Mouse (Mus musculus) olfactory bulb, adult 2 months (tissue): ENCODE results near the gene Mllt3. TPM values are rescaled to one million over a fixed set of nuclear protein-coding genes. Genes with fewer than 3 reads are reported as not detected.

Experiments used
- H3K27ac ChIP-seq: fragments of 200-500 bp; 2 replicates; pipeline ENCODE4 v1.5.1; 2012; ENCODE audit warnings: low read depth, low read length; ENCODE audit not compliant: insufficient read depth
- H3K4me1 ChIP-seq: fragments of 200-500 bp; 2 replicates; pipeline ENCODE4 v1.6.1; 2012; ENCODE audit warnings: low read length; ENCODE audit not compliant: control insufficient read depth, insufficient read depth
- H3K4me3 ChIP-seq: fragments of 200-500 bp; 2 replicates; pipeline ENCODE4 v1.5.1; 2012; ENCODE audit warnings: mild to moderate bottlenecking, low read depth, low read length, moderate library complexity; ENCODE audit not compliant: insufficient read depth
- CTCF ChIP-seq: fragments of 200-500 bp; IDR thresholded peaks from 2 replicates; pipeline ENCODE4 v1.5.1; 2012; ENCODE audit warnings: low read depth, mild to moderate bottlenecking, low read length, moderate library complexity; ENCODE audit not compliant: insufficient read depth
- POLR2A ChIP-seq: fragments of 200-500 bp; IDR thresholded peaks from 2 replicates; pipeline ENCODE4 v1.6.1; 2012; ENCODE audit warnings: mild to moderate bottlenecking, low read depth, low read length, moderate library complexity; ENCODE audit not compliant: insufficient read depth
- WGBS: fragments of 180-500 bp; shearing (Covaris S2); methylation state at CpG from one replicate; pipeline ENCODE4 v1.1.7; 2018; 5-methylcytosine and 5-hydroxymethylcytosine counted together
- polyA plus RNA-seq: library from polyadenylated mRNA; stranded (reverse); fragments of >200 nt; gene quantifications from 2 replicates; pipeline ENCODE4 v1.2.4, GENCODE M21; 2012; ENCODE audit warnings: low replicate concordance; ENCODE audit not compliant: missing spikeins, insufficient read depth, insufficient read length

Mllt3 gene
- polyA plus RNA-seq, 1 experiment = not detected

DNA sequence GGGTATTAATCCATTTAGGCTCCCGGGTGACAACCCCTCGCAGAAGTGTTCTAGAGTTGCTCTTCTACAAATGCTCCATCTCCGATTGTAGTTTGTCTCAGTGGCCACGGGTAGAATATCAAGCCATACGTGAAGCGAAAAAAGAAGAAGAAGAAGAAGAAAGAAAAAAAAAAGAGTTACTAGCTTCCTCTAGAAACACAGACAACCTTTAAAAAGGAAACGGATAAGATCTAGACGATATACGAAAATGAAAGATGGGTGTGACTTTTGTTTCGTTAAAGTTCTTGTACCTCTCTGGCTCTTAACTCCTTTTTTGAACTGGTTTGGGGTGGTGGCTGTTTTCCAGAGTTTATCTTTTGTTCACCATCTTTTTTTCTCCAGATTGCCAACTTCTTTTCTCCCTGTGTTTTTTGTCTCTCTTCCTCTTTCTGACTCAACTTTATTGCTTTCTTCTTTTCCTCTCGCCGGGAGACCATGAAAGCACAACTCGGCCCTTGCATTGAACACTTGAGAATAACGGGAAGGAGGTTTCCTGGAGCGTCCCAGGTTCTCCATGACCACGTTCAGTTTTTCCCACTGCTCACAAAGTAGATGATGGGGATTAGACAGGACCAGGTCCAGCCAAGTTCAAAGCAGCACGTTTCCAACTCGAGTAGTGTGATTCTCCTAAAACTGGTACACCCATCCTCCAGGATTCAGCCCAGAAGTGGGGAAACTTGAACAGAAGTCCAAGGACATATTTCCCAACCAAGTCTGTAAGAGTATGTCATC lies 1.4 kb upstream of the Mllt3 start:
- Histone ChIP-seq H3K4me1 (peaks cover 7% of the 10 kb centered on the region), H3K4me3 (no peak overlapping the region), H3K27ac (no peak overlapping the region)
- 8% methylated on average over 18 of the region's 18 CpGs for WGBS
- TF ChIP-seq CTCF (no peak), POLR2A (no peak)

DNA sequence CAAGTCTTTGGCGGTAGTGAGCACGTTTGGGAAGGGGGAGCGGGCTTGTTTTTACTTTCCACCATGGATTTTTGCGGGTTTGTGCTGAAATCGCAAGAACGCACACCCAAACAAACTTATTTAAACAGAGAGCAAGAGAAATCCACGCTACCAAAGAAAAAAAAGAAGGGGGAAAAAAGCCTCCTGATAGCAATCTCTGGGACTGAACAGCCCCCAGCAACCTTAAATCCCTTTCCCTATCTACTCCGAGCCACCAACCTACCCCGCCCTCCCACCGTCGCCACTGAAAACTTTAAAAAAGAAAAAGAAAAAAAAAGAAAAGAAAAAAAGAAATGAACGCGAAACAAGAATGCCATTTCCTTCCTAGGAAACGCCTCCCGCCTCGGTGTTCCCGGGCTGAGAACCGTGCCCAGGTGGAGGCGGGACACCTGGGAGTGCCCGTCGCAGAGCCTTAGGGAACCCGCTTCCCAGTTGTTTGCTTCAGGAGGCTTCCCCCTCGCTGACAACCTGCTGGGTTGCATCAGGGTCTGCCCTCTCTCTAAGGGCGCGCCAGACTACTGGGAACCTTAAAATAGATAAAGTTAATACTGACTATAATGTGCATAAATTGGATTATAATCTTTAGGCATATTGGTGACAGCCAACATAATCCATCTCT lies 694 bp upstream of the Mllt3 start:
- Histone ChIP-seq H3K4me3 (peak overlapping the region; percentile 85), H3K27ac (no peak overlapping the region), H3K4me1 (peaks cover 10% of the 10 kb centered on the region)
- under 1% methylated on average over 25 of the region's 25 CpGs for WGBS
- TF ChIP-seq CTCF (no peak), POLR2A (no peak)

DNA sequence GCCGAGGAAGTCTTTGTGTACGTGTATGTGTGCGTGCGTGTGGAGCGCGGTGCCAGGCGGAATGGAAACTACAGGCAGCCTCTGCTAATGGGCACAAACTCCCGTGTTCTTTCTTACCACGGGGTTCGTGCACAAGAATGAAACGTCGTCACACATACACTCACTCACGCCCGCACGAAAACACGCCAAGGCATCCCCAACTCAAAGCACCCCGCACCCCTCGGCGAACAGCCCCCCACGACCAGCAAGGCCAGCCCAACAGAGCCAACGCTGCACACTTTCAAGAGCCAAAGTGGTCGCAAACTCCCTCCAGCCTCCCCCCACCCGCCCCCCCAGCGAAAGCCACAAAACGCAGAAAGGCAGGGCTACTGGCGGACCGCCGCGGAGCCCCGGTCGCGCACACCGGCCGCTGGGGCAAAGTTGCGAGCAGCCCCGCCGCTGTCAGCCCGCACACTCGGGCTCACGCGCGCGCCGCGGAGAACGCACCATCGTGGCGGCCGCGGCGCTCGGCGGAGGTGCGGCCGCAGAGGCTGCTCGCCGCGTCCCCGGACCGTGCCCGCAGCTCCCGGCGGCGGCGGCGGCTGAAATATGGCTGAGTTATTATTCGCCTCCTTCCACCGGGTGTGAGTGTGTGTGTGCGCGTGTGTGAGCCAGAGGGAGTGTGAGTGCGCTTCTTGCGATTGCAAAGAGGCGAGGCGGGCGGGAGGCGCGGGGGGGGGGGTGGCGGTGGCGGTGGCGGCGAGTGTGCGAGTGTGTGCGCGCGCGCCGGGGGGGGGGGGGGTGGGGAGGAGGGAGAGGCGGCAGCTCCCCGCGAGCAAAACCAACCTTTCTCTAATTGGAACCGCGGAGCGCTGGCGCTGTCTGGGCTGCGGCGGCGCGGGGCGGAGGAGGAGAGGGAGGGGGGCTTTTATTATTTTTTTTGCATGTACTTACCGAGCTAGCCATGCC lies 739 bp downstream of the Mllt3 start:
- Histone ChIP-seq H3K4me3 (peak overlapping the region; percentile 85), H3K27ac (peak overlapping the region; percentile 58), H3K4me1 (peaks cover 10% of the 10 kb centered on the region)
- under 1% methylated on average over 84 of the region's 100 CpGs for WGBS
- TF ChIP-seq CTCF (no peak), POLR2A (no peak)

DNA sequence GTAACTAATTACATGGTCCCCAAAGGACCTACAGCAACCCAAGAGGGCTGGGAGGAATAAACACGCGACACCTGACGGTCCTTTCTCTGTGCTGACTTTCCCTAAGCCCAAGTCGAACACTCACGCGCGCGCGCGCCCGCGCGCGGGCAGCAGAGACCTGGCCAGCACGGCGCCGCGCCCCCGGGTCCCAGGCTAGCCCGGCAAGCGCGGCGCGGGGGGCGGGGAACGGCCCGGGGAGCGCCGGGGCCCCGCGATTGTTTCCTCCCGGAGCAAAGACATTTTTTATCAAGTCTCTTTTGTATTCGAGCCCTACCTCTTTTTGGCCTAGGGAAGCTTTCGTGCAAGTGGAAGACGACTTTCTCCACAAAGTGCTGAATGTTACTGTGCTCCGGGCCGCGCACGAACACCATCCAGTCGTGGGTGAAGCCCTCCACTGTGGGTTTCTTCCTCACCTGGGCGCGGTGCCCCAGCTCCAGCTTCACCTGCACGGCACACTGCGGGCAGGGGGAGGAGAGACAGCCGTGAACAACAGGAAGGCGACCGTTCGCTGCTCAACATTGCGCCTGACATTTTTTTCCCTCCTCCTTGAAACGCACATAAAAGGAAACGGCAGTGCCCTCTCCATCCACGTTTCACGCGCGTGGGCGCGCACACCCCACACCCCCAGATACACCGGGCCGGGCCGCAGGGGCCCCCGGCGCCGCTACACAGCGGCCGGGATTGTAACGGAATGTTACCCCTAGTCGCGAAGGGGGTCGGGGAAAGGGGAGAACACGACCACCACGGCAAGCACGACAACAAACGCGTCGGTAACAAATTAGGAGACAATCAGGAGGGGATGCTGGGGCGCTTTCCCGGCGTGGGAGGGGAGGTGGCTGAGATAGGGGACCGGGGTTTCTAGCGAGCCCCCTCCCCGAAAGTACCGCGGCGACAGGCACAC lies 1.7 kb downstream of the Mllt3 start:
- Histone ChIP-seq H3K4me3 (peak overlapping the region; percentile 85), H3K27ac (peak overlapping the region; percentile 7), H3K4me1 (peaks cover 10% of the 10 kb centered on the region)
- TF ChIP-seq POLR2A = no peak
- TF ChIP-seq CTCF = no peak
- WGBS = under 1% methylated on average over 84 of the region's 84 CpGs

DNA sequence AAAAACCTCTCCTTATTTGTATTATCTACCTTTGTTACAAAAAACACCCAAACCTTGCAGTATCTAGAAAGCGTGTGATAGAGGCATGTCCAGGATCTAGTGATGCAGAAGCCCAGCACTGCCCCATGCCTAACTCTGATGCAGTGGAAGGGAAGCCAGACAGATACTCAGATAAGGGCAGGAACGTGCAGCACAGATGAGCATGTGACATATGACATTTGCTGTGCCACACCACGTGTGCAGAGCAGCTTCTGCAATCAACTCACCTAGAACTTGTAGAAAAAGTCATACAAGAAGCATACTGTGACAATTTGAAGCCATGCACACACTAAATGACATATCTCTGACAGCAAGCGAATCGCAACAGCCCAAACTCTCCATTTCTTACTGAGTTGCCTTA lies 9.6 kb downstream of the Mllt3 start:
- no peak for TF ChIP-seq CTCF
- no peak for TF ChIP-seq POLR2A

DNA sequence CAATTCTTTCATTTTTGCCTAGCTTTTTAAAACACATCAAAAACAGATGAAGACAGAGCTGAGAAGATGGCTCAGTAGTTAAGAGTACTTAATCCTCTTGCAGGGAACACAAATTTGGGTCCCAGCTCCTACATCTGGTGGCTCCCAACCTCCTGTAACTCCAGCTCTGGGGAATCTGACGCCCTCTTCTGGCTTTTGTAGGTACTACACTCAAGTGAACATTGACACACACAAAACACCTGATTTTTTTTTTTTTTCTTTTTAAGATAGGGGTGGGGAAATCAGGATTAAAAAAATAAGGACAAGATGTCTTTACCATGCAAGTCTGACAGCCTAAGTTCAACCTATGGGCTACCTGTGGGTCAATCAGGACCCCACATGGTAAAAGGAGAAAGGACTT lies 10.5 kb downstream of the Mllt3 start:
- 0 out of 2 replicates have a peak, but pooled peaks cover 3% of the 10 kb centered on the region for H3K4me1 ChIP-seq
- TF ChIP-seq POLR2A (no peak), CTCF (no peak)
- WGBS = 7% methylated on average over 1 of the region's 1 CpGs

More for the DNA sequence above, 9.6 kb downstream of the Mllt3 start:
- Histone ChIP-seq H3K4me3 (no peak overlapping the region), H3K27ac (no peak overlapping the region), H3K4me1 (0 out of 2 replicates have a peak, but pooled peaks cover 3% of the 10 kb centered on the region)
- 84% methylated on average over 5 of the region's 5 CpGs for WGBS

DNA sequence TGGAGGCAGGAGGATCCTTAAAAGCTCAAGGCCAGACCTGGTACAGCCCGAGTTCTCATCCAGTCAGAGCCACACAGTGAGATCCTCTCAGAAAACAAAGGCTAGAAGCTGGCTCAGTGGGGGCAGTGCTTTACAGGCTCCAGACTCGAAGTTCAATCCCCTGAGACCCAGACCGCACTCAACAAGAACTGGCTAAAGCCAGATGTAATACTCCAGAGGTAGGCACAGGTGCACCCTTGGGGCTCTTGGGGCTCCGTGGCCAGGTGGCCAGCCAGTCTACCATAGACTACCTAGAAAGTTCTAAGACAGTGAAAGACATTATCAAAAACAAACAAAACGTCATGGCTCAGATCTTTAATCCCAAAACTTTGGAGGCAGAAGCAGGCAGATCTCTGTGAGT lies 12.7 kb downstream of the Mllt3 start:
- Histone ChIP-seq H3K4me3 (no peak overlapping the region), H3K27ac (no peak overlapping the region), H3K4me1 (0 out of 2 replicates have a peak, but pooled peaks cover 3% of the 10 kb centered on the region)
- TF ChIP-seq POLR2A = no peak
- no peak for TF ChIP-seq CTCF
- 72% methylated on average over 5 of the region's 5 CpGs for WGBS

More for the DNA sequence above, 10.5 kb downstream of the Mllt3 start:
- Histone ChIP-seq H3K4me3 (no peak overlapping the region), H3K27ac (no peak overlapping the region)

DNA sequence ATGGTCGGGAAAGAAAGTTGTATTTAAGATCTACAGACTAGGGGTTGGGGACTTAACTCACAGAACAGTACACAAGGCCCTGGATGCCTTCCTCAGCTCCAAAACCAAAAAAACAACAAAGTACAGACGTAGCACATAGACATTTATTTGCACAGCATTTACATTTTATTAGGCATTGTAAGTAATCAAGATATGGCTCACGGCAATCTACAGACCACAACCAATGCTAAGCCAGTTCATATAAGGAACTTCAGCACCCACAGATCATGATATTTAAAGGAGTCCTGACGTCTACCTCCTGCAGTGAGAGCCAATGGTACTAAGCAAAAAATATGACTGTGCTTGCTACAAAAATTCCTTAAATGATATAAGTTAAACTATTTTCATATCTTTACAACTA lies 13.5 kb downstream of the Mllt3 start:
- no peak overlapping the region for H3K27ac ChIP-seq
- 81% methylated on average over 4 of the region's 4 CpGs for WGBS
- H3K4me1 ChIP-seq = peaks cover 5% of the 10 kb centered on the region; the same call in 1 of the 2 replicates
- TF ChIP-seq CTCF = no peak
- no peak for TF ChIP-seq POLR2A
- no peak overlapping the region for H3K4me3 ChIP-seq
